Mouse (Mus musculus) kidney, postnatal 10 days (tissue): Measurements from ENCODE around the gene Coil.
A peak's percentile ranks its signal among the peaks of the same experiment; 100 is the strongest.

Experiments
- DNase-seq: peaks from one replicate; pipeline ENCODE4 v3.0.0; 2021; ENCODE audit warnings: mixed read lengths

Gene Coil

GRCm38 (mm10) chr11:88970202-88970732, at the start of gene Coil:
Gene Coil (plus strand): TSS chr11:88970252.
- DNase-seq, result no peak

- DNase-seq, result peak; percentile 40
Measured at GRCm38 (mm10) chr11:88926566-88926965, 43.5 kb upstream of the Coil start.

- DNase-seq, result no peak
Measured at GRCm38 (mm10) chr11:88931692-88932530, 38.1 kb upstream of the Coil start.

GRCm38 (mm10) chr11:88933030-88933429, 37.0 kb upstream of the Coil start:
- no peak for DNase-seq

GRCm38 (mm10) chr11:88934089-88935000, 35.7 kb upstream of the Coil start:
- no peak for DNase-seq

GRCm38 (mm10) chr11:88937886-88938285, 32.2 kb upstream of the Coil start:
- no peak for DNase-seq

- no peak for DNase-seq
Measured at GRCm38 (mm10) chr11:88938770-88939169, 31.3 kb upstream of the Coil start.

GRCm38 (mm10) chr11:88939634-88940033, 30.4 kb upstream of the Coil start:
- no peak for DNase-seq

GRCm38 (mm10) chr11:88941489-88941888, 28.6 kb upstream of the Coil start:
- DNase-seq, result no peak

GRCm38 (mm10) chr11:88945971-88946585, 24.0 kb upstream of the Coil start:
- no peak for DNase-seq

GRCm38 (mm10) chr11:88948896-88949295, 21.2 kb upstream of the Coil start:
- DNase-seq, result no peak

GRCm38 (mm10) chr11:88949802-88950639, 20.0 kb upstream of the Coil start:
- DNase-seq, result no peak

GRCm38 (mm10) chr11:88950640-88951250, 19.3 kb upstream of the Coil start:
- DNase-seq, result no peak

- DNase-seq, result no peak
Measured at GRCm38 (mm10) chr11:88951576-88951975, 18.5 kb upstream of the Coil start.

GRCm38 (mm10) chr11:88952117-88952516, 17.9 kb upstream of the Coil start:
- DNase-seq, result no peak

- DNase-seq, result no peak
Measured at GRCm38 (mm10) chr11:88953582-88953981, 16.5 kb upstream of the Coil start.

GRCm38 (mm10) chr11:88954803-88955202, 15.2 kb upstream of the Coil start:
- DNase-seq, result peak; percentile 22

GRCm38 (mm10) chr11:88955217-88955969, 14.7 kb upstream of the Coil start, which contains the start of gene Scpep1:
Gene Scpep1 (minus strand): TSS chr11:88955465.
- peak; percentile 99 for DNase-seq

GRCm38 (mm10) chr11:88958851-88959250, 11.2 kb upstream of the Coil start:
- peak; percentile 58 for DNase-seq

- no peak for DNase-seq
Measured at GRCm38 (mm10) chr11:88966881-88967361, 3.1 kb upstream of the Coil start, which contains the start of gene Elobl. Gene Elobl (minus strand): TSS chr11:88966931.
